Mouse (Mus musculus): ENCODE data around the gene St6galnac6. TPM values are rescaled to one million over a fixed set of nuclear protein-coding genes. Genes with fewer than 3 reads are reported as not detected.

The St6galnac6 gene
- polyA plus RNA-seq, 2 experiments from 2014 or later, result 3.1 to 4.7 TPM

- ATAC-seq, result no peak
Measured at GRCm38 (mm10) chr2:32618051-32618450, 18.5 kb downstream of the St6galnac6 start.

GRCm38 (mm10) chr2:32620682-32621516 is 21.4 kb downstream of the St6galnac6 start:
- ATAC-seq, result no peak

- ATAC-seq, result no peak
Measured at GRCm38 (mm10) chr2:32621517-32621859, 22.0 kb downstream of the St6galnac6 start, which contains the start of gene Ak1. Ak1 (plus strand) TSS chr2:32621758.

- ATAC-seq, result no peak
Measured at GRCm38 (mm10) chr2:32624111-32624748, 24.7 kb downstream of the St6galnac6 start.

- no peak for ATAC-seq
Measured at GRCm38 (mm10) chr2:32625212-32625872, 25.8 kb downstream of the St6galnac6 start.

- ATAC-seq, result no peak
Measured at GRCm38 (mm10) chr2:32625873-32626694, 26.6 kb downstream of the St6galnac6 start.

- ATAC-seq, result no peak
Measured at GRCm38 (mm10) chr2:32627266-32628043, 27.9 kb downstream of the St6galnac6 start.

- no peak for ATAC-seq
Measured at GRCm38 (mm10) chr2:32628044-32628550, 28.6 kb downstream of the St6galnac6 start.

GRCm38 (mm10) chr2:32628729-32629128 is 29.2 kb downstream of the St6galnac6 start:
- ATAC-seq, result no peak

- no peak for ATAC-seq
Measured at GRCm38 (mm10) chr2:32629276-32629976, 29.9 kb downstream of the St6galnac6 start.

GRCm38 (mm10) chr2:32630036-32630435 is 30.5 kb downstream of the St6galnac6 start:
- ATAC-seq, result no peak

- no peak for ATAC-seq
Measured at GRCm38 (mm10) chr2:32631046-32631445, 31.5 kb downstream of the St6galnac6 start.

GRCm38 (mm10) chr2:32631737-32632394 is 32.4 kb downstream of the St6galnac6 start:
- ATAC-seq, result peak; percentile 71

GRCm38 (mm10) chr2:32633660-32634059 is 34.2 kb downstream of the St6galnac6 start:
- no peak for ATAC-seq

GRCm38 (mm10) chr2:32634277-32635105 is 35.0 kb downstream of the St6galnac6 start:
- ATAC-seq, result no peak

GRCm38 (mm10) chr2:32636617-32637016 is 37.1 kb downstream of the St6galnac6 start:
- no peak for ATAC-seq

GRCm38 (mm10) chr2:32637778-32638281 is 38.3 kb downstream of the St6galnac6 start:
- no peak for ATAC-seq

GRCm38 (mm10) chr2:32639632-32640031 is 40.1 kb downstream of the St6galnac6 start:
- no peak for ATAC-seq

- no peak for ATAC-seq
Measured at GRCm38 (mm10) chr2:32640550-32641051, 41.1 kb downstream of the St6galnac6 start.

Data from CD4-positive, CD25-positive, alpha-beta regulatory T cell, adult 4 months (primary cell).